Mouse (Mus musculus) heart, embryonic 15.5 days (tissue): Measurements from ENCODE around the gene Dcst1. TPM values are rescaled to one million over a fixed set of nuclear protein-coding genes. Genes with fewer than 3 reads are reported as not detected.

ENCODE experiments used
- ATAC-seq: fragments of 200-750 bp; cut with Nextera tagmentation; replicated peaks from 2 replicates; pipeline ENCODE4 v1.8.0; 2017; ENCODE audit warnings: low read depth, moderate TSS enrichment; ENCODE audit not compliant: insufficient number of reproducible peaks, insufficient read depth, low FRiP score
- H3K27ac ChIP-seq: fragments of 300-500 bp; sonication (generic); 2 replicates; pipeline ENCODE4 v1.5.1; 2015; ENCODE audit warnings: mild to moderate bottlenecking, inconsistent platforms
- H3K27me3 ChIP-seq: fragments of 300-500 bp; sonication (generic); 2 replicates; pipeline ENCODE4 v1.6.1; 2015; ENCODE audit warnings: inconsistent platforms
- H3K36me3 ChIP-seq: fragments of 300-500 bp; sonication (generic); 2 replicates; pipeline ENCODE4 v1.6.1; 2015; ENCODE audit warnings: mild to moderate bottlenecking, inconsistent platforms
- H3K4me1 ChIP-seq: fragments of 300-500 bp; sonication (generic); replicated peaks from 2 replicates; pipeline ENCODE4 v1.6.1; 2015; ENCODE audit warnings: inconsistent platforms
- H3K4me2 ChIP-seq: fragments of 300-500 bp; sonication (generic); 2 replicates; pipeline ENCODE4 v1.6.1; 2015; ENCODE audit warnings: inconsistent platforms, mild to moderate bottlenecking, moderate library complexity
- H3K4me3 ChIP-seq: fragments of 300-500 bp; sonication (generic); 2 replicates; pipeline ENCODE4 v1.5.1; 2015; ENCODE audit warnings: mild to moderate bottlenecking, inconsistent platforms
- H3K9ac ChIP-seq: fragments of 300-500 bp; sonication (generic); 2 replicates; pipeline ENCODE4 v1.6.1; 2015; ENCODE audit warnings: mild to moderate bottlenecking, inconsistent platforms
- H3K9me3 ChIP-seq: fragments of 300-500 bp; sonication (generic); replicated peaks from 2 replicates; pipeline ENCODE4 v1.6.1; 2016; ENCODE audit warnings: inconsistent platforms
- WGBS: fragments of 180-500 bp; shearing (Covaris S2); methylation state at CpG from one replicate; pipeline ENCODE4 v1.1.7; 2015; ENCODE audit warnings: mixed read lengths; 5-methylcytosine and 5-hydroxymethylcytosine counted together
- polyA plus RNA-seq: library from polyadenylated mRNA; unstranded; fragments of >200 nt; fragmentation: Nextera tagmentation; extraction: Ambion mirVana; gene quantifications from 2 replicates; pipeline ENCODE4 v1.2.1, GENCODE M21; 2015

Dcst1 gene
- polyA plus RNA-seq, 1 experiment from 2014 or later, result 0.06 TPM

DNA sequence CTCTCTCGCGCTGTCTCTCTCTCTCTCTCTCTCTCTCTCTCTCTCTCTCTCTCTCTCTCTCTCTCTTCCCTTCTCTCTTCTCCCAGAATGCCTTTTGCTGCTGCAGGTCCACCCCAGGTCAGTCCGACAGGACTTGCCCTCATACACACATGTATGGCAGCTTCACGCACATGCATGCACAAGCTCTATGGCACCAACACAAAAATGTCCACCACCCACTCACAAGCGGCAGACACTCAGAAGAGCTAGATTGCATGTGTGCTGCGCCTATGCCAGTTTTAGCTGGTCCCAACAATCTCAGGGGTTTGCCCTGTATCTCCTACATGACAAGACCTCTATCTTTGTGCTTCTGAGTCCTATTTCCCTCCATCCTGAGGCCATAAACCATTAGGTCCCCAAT lies 47.8 kb downstream of the Dcst1 start:
- Histone ChIP-seq H3K27me3 (peaks cover 58% of the 10 kb centered on the region), H3K4me1 (peaks cover 66% of the 10 kb centered on the region), H3K4me2 (peak overlapping the region; percentile 16; the same call in 1 of the 2 replicates), H3K9me3 (no peaks in the 10 kb centered on the region), H3K4me3 (no peak overlapping the region), H3K27ac (no peak overlapping the region), H3K9ac (no peak overlapping the region), H3K36me3 (no peaks in the 10 kb centered on the region)
- 52% methylated on average over 6 of the region's 6 CpGs for WGBS
- no peak for ATAC-seq

DNA sequence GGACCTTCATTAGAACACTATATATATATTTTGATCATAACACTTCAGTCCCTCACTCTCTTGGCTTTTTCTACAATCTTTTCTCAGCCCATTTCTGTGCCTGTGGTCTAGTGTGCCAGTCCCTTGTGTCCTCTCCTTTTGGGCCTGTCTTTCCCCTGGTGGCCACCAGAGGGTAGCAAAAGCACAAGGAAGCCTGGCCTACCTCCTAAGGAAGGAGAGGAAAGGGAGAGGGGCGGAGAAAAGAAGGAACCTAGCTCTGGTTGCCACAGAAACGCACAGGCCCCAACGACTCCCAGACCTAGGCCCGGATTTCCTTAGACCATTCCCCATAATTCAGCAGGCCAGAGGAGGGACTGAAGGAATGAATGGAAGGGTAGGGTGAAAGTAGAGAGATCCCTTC lies 48.2 kb downstream of the Dcst1 start:
- Histone ChIP-seq H3K4me1 (peaks cover 62% of the 10 kb centered on the region), H3K27ac (no peak overlapping the region), H3K4me3 (no peak overlapping the region), H3K36me3 (no peaks in the 10 kb centered on the region), H3K9me3 (no peaks in the 10 kb centered on the region), H3K9ac (no peak overlapping the region), H3K27me3 (peaks cover 54% of the 10 kb centered on the region), H3K4me2 (peak overlapping the region; percentile 73; the same call in 1 of the 2 replicates)
- no peak for ATAC-seq
- WGBS, result 0% methylated on average over 4 of the region's 4 CpGs

DNA sequence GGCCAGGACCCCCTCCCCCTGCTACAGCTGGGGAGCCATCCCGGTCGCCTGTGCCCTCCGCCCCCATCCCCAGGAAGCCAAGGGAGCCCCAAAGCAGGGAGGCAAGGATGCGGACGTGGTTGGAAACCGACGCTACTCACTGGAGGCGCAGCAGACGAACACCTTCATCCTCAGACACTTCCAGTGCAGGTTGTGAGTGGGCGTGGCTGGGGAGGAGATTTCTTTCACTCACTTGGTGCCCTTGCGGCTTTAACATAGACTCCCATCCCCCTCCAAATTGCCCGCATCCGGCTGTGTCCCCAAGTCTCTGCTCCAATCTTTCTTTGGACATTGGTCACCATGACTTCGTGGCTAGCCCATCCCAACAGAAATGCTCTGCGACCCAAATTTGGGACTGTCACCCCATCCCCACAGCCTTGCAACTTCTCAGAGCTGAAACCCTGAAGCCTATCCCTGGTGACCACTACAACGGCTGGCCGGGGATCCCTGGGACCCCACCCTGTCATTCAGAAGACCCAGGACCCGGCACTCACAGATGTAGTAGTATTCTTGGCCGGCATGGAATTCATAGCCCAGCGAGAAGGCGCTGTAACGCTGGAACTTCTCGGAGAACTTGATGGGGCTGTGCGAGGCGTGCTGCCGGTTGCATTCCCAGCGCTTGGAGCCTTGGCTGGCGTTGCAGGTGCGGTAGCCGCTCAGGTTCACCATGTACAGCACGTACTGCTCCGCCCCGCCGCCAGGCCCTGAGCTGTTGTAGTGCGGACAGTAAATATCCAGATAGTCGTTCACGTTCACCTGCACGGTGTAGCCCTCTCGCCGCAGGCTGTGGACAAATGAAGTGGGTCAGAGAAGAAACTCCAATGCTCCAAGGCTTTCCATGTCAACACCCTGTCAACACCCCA lies 48.9 kb downstream of the Dcst1 start:
- no peak; the same call in 1 of the 2 replicates for ATAC-seq

DNA sequence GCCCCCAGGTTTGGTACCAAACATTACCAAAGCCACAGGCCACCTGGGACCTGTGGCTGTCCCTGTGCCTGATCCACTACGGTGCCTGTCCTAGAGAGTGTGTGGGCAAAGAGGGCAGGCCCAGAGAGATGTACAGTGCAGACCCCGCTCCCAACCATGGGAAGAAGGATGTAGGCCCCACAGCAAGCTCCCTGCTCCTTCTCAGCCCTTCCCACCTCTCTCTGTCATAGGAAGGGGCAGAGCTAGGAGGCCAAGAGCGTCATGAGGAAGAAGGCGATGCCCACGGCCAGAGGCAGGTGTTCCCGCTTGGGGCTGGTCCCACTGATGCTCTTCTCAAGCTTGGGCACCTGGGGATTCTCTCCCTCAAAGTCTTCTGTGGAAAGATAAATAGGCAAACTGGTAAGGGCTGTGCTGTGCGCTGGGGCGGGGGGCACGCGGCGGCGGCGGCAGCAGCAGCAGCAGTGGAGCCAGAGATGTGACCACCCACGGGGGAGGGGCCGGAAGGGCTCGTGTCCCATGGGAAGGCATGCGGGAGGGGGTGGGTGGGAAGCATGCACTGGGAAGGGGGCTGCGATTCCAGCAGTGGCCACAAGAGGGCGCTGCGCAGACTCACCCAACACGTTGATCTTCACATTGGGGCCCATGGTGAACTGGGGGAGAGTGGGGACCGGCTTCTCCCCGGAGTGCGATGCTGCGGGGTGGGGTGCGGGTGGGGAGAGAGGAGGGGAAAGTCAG lies 49.7 kb downstream of the Dcst1 start:
- H3K9me3 ChIP-seq, result no peaks in the 10 kb centered on the region
- peak overlapping the region; percentile 42 for H3K4me3 ChIP-seq
- ATAC-seq, result peak; percentile 28
- peaks cover 39% of the 10 kb centered on the region for H3K27me3 ChIP-seq
- peak overlapping the region; percentile 39; the same call in 1 of the 2 replicates for H3K9ac ChIP-seq
- H3K4me2 ChIP-seq, result peak overlapping the region; percentile 73
- H3K27ac ChIP-seq, result no peak overlapping the region
- no peaks in the 10 kb centered on the region for H3K36me3 ChIP-seq
- 10% methylated on average over 25 of the region's 26 CpGs for WGBS
- peaks cover 47% of the 10 kb centered on the region for H3K4me1 ChIP-seq

More for the DNA sequence above, 48.9 kb downstream of the Dcst1 start:
- Histone ChIP-seq H3K4me1 (peaks cover 56% of the 10 kb centered on the region), H3K27me3 (peaks cover 47% of the 10 kb centered on the region), H3K4me3 (peak overlapping the region; percentile 42), H3K4me2 (peak overlapping the region; percentile 73), H3K9me3 (no peaks in the 10 kb centered on the region), H3K27ac (no peak overlapping the region), H3K36me3 (no peaks in the 10 kb centered on the region), H3K9ac (no peak overlapping the region)
- 18% methylated on average over 40 of the region's 40 CpGs for WGBS

DNA sequence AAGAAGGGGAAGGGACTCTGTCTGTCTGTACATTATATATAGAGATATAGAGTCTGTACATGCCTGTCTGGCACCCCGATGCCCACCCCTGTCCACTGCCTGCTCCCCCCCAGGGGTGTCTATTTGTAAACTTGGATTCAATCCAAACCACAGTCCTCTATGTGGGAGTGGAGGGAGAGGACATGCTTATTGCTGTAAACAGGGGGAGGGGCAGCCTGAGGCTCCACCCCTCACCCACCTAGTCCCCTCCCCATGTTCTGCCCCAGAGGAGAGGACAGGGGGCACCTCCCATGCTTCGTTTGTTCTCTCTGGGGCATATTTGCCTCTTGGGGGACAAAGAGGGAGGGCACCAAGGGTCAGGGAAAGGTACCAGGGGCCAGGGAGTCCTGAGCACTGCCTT lies 50.3 kb downstream of the Dcst1 start:
- 0 out of 2 replicates have a peak, but pooled peaks have one; percentile 9 for ATAC-seq
- Histone ChIP-seq H3K27me3 (peaks cover 33% of the 10 kb centered on the region), H3K9me3 (no peaks in the 10 kb centered on the region), H3K27ac (no peak overlapping the region), H3K36me3 (no peaks in the 10 kb centered on the region), H3K4me1 (peaks cover 42% of the 10 kb centered on the region), H3K4me2 (peak overlapping the region; percentile 73), H3K4me3 (peak overlapping the region; percentile 42), H3K9ac (0 out of 2 replicates have a peak overlapping the region, but pooled peaks have one; percentile 39)
- 51% methylated on average over 2 of the region's 2 CpGs for WGBS

DNA sequence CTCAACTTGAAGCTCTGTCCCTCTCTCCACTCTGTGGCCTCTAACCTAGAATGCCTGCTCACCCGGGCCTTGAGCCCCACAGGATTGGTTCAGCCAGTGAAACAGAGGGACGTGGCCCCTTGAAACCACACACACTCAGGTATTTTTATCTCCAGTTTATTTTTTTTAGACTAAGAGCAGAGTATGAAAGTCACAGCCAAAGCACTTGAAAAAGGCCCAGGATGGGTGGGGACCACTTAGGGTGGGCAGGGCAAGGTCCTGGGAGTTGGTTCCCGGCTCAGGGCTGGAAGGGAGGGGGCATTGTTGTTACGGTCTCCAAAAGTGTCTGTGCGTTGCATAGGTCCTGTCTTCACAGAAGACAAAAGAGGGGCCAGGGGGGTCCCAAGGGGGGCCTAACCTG lies 50.7 kb downstream of the Dcst1 start:
- 0 out of 2 replicates have a peak overlapping the region, but pooled peaks have one; percentile 73 for H3K4me2 ChIP-seq
- WGBS, result 47% methylated on average over 5 of the region's 5 CpGs

DNA sequence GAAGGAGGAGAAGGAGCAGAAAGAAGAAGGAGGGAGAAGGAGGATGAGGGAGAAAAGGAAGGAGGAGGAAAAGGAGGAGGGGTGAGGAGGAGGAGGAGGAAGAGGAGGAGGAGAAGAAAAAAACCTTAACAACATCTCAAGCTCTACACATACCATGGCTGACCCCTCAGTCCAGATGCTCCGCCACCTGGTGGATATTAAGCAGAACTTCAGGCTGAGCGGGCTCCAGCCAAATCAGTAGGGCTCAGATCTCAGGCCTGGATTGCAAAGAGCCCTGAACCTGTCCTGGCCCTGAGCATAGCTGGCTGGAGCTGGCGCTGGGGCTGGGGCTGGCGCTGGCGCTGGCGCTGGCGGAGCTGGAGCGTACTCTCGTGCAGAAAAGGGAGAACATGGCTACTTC lies 57.0 kb downstream of the Dcst1 start:
- H3K4me3 ChIP-seq, result no peak overlapping the region
- H3K4me2 ChIP-seq, result no peak overlapping the region
- H3K4me1 ChIP-seq, result 0 out of 2 replicates have a peak, but pooled peaks cover 2% of the 10 kb centered on the region
- WGBS, result 4% methylated on average over 9 of the region's 9 CpGs
- H3K27ac ChIP-seq, result no peak overlapping the region
- no peaks in the 10 kb centered on the region for H3K9me3 ChIP-seq
- no peak overlapping the region for H3K9ac ChIP-seq
- no peaks in the 10 kb centered on the region for H3K27me3 ChIP-seq
- ATAC-seq, result peak; percentile 84
- H3K36me3 ChIP-seq, result no peaks in the 10 kb centered on the region

More for the DNA sequence above, 50.7 kb downstream of the Dcst1 start:
- peaks cover 29% of the 10 kb centered on the region for H3K27me3 ChIP-seq
- no peak for ATAC-seq
- no peaks in the 10 kb centered on the region for H3K36me3 ChIP-seq
- peaks cover 37% of the 10 kb centered on the region for H3K4me1 ChIP-seq
- H3K27ac ChIP-seq, result no peak overlapping the region
- H3K9me3 ChIP-seq, result no peaks in the 10 kb centered on the region
- no peak overlapping the region for H3K4me3 ChIP-seq
- no peak overlapping the region for H3K9ac ChIP-seq

DNA sequence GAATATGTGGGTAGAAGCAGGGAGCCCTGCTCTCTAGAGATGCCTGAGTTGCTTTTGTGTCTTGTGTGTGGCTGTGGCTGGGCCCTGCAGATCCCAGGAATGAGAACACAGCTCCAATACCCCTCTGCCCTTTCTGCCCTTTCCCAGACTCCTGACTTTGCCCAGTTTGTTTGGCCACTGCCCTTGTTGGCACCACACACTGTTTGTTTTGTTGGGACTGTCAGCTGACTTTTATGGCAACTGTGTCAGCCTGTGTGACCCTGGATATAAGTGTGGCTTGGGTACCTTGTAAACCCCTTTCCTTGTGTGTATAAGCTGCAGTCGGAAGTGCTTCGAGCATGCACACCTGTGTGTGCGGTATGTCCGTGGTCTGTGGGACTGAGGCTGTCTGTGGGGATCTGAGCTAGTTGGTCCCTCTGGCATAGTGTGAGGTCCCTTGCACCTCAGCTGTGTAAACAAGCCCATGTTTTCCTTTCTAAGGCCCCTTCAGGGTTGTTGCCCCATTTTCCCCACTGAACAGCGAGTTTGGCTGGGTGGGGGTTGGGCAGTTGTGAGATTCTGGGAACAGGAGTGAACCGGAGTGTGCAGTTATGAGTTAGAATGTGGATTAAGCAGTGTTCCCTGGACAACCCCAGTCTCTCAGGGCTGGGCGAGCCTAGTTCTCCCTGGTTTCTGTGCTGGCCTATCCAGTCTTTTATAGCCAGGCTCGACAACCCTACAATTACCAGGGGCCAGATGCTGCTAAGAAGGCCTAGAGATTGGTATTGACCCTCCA lies 59.3 kb downstream of the Dcst1 start:
- no peaks in the 10 kb centered on the region for H3K9me3 ChIP-seq
- H3K36me3 ChIP-seq, result no peaks in the 10 kb centered on the region
- no peaks in the 10 kb centered on the region for H3K27me3 ChIP-seq
- 0 out of 2 replicates have a peak, but pooled peaks cover 2% of the 10 kb centered on the region for H3K4me1 ChIP-seq
- no peak for ATAC-seq
- no peak overlapping the region for H3K9ac ChIP-seq
- 77% methylated on average over 8 of the region's 8 CpGs for WGBS
- no peak overlapping the region for H3K4me3 ChIP-seq
- H3K4me2 ChIP-seq, result no peak overlapping the region
- H3K27ac ChIP-seq, result no peak overlapping the region

DNA sequence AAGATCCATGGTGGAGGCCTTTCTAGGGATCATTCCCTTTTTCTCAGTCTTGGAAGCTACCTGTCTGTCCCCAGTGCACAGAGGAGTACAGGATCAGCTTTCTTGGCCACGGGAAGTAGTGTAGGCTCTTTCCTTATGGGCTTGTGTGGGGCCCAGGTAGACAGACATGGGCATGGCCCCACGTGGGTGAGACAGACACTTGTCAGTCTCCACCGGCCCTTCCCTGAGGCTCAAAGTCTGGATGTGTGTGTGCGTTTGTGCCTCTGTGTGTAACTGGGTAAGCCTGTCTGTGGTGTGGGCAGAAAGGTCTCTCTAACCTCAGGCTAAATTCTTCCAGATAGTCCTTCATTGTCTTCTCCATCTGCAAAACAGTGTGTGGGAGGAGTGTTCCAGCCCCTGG lies 59.9 kb downstream of the Dcst1 start:
- Histone ChIP-seq H3K9me3 (no peaks in the 10 kb centered on the region), H3K4me3 (no peak overlapping the region), H3K27ac (no peak overlapping the region), H3K4me1 (peaks cover 2% of the 10 kb centered on the region; the same call in 1 of the 2 replicates), H3K36me3 (no peaks in the 10 kb centered on the region), H3K9ac (no peak overlapping the region), H3K4me2 (no peak overlapping the region), H3K27me3 (no peaks in the 10 kb centered on the region)
- WGBS, result 77% methylated on average over 4 of the region's 4 CpGs
- ATAC-seq, result no peak

DNA sequence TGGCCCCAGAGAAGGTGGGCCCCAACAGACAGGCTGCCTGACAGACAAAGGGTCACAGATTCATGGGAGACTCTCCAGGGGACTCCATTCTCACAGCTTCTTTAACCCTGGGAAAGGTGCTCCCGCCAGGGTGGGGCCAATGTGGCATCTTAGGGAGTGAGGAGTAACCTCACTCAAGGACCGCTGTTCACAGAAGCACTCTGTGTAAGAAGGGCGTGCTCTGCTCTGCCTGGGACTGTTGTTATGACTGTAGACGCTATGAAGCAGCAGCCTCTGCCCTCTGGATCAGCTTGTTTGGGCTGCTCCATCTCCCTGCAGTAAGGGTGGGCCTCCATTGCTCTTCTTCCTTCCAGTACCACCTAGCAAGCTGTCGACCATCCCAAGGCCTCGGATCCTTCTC lies 60.6 kb downstream of the Dcst1 start:
- H3K4me1 ChIP-seq, result peaks cover 9% of the 10 kb centered on the region
- H3K4me2 ChIP-seq, result no peak overlapping the region
- no peak for ATAC-seq
- H3K36me3 ChIP-seq, result no peaks in the 10 kb centered on the region
- H3K9ac ChIP-seq, result no peak overlapping the region
- H3K27ac ChIP-seq, result no peak overlapping the region
- no peaks in the 10 kb centered on the region for H3K9me3 ChIP-seq
- no peaks in the 10 kb centered on the region for H3K27me3 ChIP-seq
- no peak overlapping the region for H3K4me3 ChIP-seq
- WGBS, result 58% methylated on average over 6 of the region's 6 CpGs

DNA sequence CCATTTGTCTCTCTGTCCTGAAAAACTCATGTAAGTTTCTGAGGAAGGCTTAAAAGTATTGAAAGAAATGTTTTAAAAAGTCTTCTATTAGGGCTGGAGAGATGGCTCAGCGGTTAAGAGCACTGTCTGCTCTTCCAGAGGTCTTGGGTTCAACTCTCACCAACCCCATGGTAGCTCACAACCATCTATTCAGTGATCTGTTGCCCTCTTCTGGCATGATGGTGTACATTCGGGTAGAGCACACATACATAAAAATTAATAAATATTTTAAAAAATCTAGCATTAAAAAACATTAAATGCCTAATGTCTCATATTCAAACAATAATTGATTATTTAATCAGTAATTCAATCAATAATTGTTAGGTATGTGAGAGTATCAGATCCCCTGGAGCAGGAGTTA lies 64.5 kb downstream of the Dcst1 start:
- Histone ChIP-seq H3K4me2 (no peak overlapping the region), H3K4me1 (peaks cover 10% of the 10 kb centered on the region), H3K36me3 (no peaks in the 10 kb centered on the region), H3K9ac (no peak overlapping the region), H3K27me3 (no peaks in the 10 kb centered on the region), H3K4me3 (no peak overlapping the region), H3K9me3 (no peaks in the 10 kb centered on the region), H3K27ac (no peak overlapping the region)
- WGBS, result 62% methylated on average over 2 of the region's 2 CpGs
- ATAC-seq, result no peak
